Mouse (Mus musculus): ENCODE measurements at regions not wholly inside any gene's neighbourhood (a gene's known extent, or its start where the extent isn't known, plus 50 kb on each side); places are given as distances from the start of the nearest gene placed in this dataset.

- TF ChIP-seq EP300 (optimal IDR thresholded peaks at IDR 0.05) = no peak
- TF ChIP-seq CTCF (IDR thresholded peaks at IDR 0.05; ENCODE audit: low read depth) = no peak
Observed at GRCm38 (mm10) chr3:39360278-39360677, 473.5 kb downstream of the Fat4 start.

All from stomach, postnatal 0 days (tissue).